Mouse (Mus musculus) thymus, postnatal 14 days (tissue): ENCODE measurements around the gene Fndc3b.

ENCODE experiments used
- DNase-seq: peaks from one replicate; pipeline ENCODE4 v3.0.0; 2021

Gene Fndc3b

GRCm38 (mm10) chr3:27710648-27711428 is at the start of gene Fndc3b:
Gene Fndc3b (minus strand): TSS chr3:27711307.
- peak; percentile 91 for DNase-seq

- no peak for DNase-seq
Observed at GRCm38 (mm10) chr3:27760278-27760677, 49.2 kb upstream of the Fndc3b start.

- DNase-seq, result no peak
Observed at GRCm38 (mm10) chr3:27758976-27759375, 47.9 kb upstream of the Fndc3b start.

GRCm38 (mm10) chr3:27751657-27752056 is 40.5 kb upstream of the Fndc3b start:
- DNase-seq, result no peak

GRCm38 (mm10) chr3:27751156-27751555 is 40.0 kb upstream of the Fndc3b start:
- DNase-seq, result no peak

GRCm38 (mm10) chr3:27745651-27746050 is 34.5 kb upstream of the Fndc3b start:
- DNase-seq, result no peak

- DNase-seq, result no peak
Observed at GRCm38 (mm10) chr3:27744754-27745153, 33.6 kb upstream of the Fndc3b start.

GRCm38 (mm10) chr3:27743271-27744145 is 32.4 kb upstream of the Fndc3b start:
- no peak for DNase-seq

GRCm38 (mm10) chr3:27742124-27742523 is 31.0 kb upstream of the Fndc3b start:
- no peak for DNase-seq

GRCm38 (mm10) chr3:27740136-27740535 is 29.0 kb upstream of the Fndc3b start:
- no peak for DNase-seq

- DNase-seq, result no peak
Observed at GRCm38 (mm10) chr3:27736180-27736579, 25.1 kb upstream of the Fndc3b start.

GRCm38 (mm10) chr3:27735113-27735512 is 24.0 kb upstream of the Fndc3b start:
- no peak for DNase-seq

GRCm38 (mm10) chr3:27728798-27729782 is 18.0 kb upstream of the Fndc3b start:
- DNase-seq, result no peak

- no peak for DNase-seq
Observed at GRCm38 (mm10) chr3:27728176-27728575, 17.1 kb upstream of the Fndc3b start.

- DNase-seq, result no peak
Observed at GRCm38 (mm10) chr3:27725752-27726151, 14.6 kb upstream of the Fndc3b start.

GRCm38 (mm10) chr3:27724208-27724607 is 13.1 kb upstream of the Fndc3b start:
- no peak for DNase-seq

GRCm38 (mm10) chr3:27718829-27719365 is 7.8 kb upstream of the Fndc3b start:
- no peak for DNase-seq

GRCm38 (mm10) chr3:27713971-27714370 is 2.9 kb upstream of the Fndc3b start:
- no peak for DNase-seq

GRCm38 (mm10) chr3:27712421-27712820 is 1.3 kb upstream of the Fndc3b start:
- DNase-seq, result no peak

GRCm38 (mm10) chr3:27709906-27710647 is 1.0 kb downstream of the Fndc3b start:
- peak; percentile 45 for DNase-seq

- DNase-seq, result no peak
Observed at GRCm38 (mm10) chr3:27709096-27709905, 1.8 kb downstream of the Fndc3b start.
